Mouse (Mus musculus) ES-Bruce4 (cell line): ENCODE results near the gene Tmem247. TPM values are rescaled to one million over a fixed set of nuclear protein-coding genes. Genes with fewer than 3 reads are reported as not detected.
A peak's percentile ranks its signal among the peaks of the same experiment; 100 is the strongest.

ENCODE experiments used
- H3K27ac ChIP-seq: 2 replicates; pipeline ENCODE4 v1.5.1; 2012; ENCODE audit warnings: low read length, inconsistent platforms; ENCODE audit not compliant: insufficient read depth
- H3K27me3 ChIP-seq: 2 replicates; pipeline ENCODE4 v1.6.1; 2012; ENCODE audit warnings: mild to moderate bottlenecking, low read length, inconsistent platforms; ENCODE audit not compliant: control insufficient read depth, poor library complexity, insufficient read depth, severe bottlenecking
- H3K36me3 ChIP-seq: 2 replicates; pipeline ENCODE4 v1.6.1; 2012; ENCODE audit warnings: inconsistent platforms, mild to moderate bottlenecking, low read length, moderate library complexity; ENCODE audit not compliant: control insufficient read depth, poor library complexity, insufficient read depth, severe bottlenecking
- H3K4me1 ChIP-seq: one replicate; pipeline ENCODE4 v1.8.1; 2011; ENCODE audit warnings: low read length; ENCODE audit not compliant: control insufficient read depth, insufficient read depth
- H3K4me3 ChIP-seq: 2 replicates; pipeline ENCODE4 v1.5.1; 2011; ENCODE audit warnings: low read depth, mild to moderate bottlenecking, low read length
- H3K9ac ChIP-seq: 2 replicates; pipeline ENCODE4 v1.6.1; 2012; ENCODE audit warnings: low read depth, mild to moderate bottlenecking, inconsistent platforms; ENCODE audit not compliant: poor library complexity, severe bottlenecking
- H3K9me3 ChIP-seq: replicated peaks from 2 replicates; pipeline ENCODE4 v1.6.1; 2012; ENCODE audit warnings: mild to moderate bottlenecking, low read length, inconsistent platforms; ENCODE audit not compliant: control insufficient read depth, poor library complexity, insufficient read depth, severe bottlenecking
- CTCF ChIP-seq: IDR thresholded peaks from one replicate; pipeline ENCODE4 v1.8.1; 2011; ENCODE audit warnings: low read depth, low read length
- EP300 ChIP-seq: IDR thresholded peaks from 2 replicates; pipeline ENCODE4 v1.6.1; 2011; ENCODE audit warnings: low read depth, low read length; ENCODE audit not compliant: insufficient read depth
- POLR2A ChIP-seq: IDR thresholded peaks from one replicate; pipeline ENCODE4 v1.8.1; 2011; ENCODE audit warnings: low read length; ENCODE audit not compliant: insufficient read depth
- polyA plus RNA-seq: library from polyadenylated mRNA; stranded (reverse); fragments of >200 nt; gene quantifications from 2 replicates; pipeline ENCODE4 v1.2.4, GENCODE M21; 2011; ENCODE audit warnings: low read depth; ENCODE audit not compliant: missing spikeins, insufficient read depth, insufficient read length

Gene Tmem247
- polyA plus RNA-seq, 1 experiment: not detected

GRCm38 (mm10) chr17:86962297-86962893 lies 45.2 kb downstream of the Tmem247 start:
- Histone ChIP-seq H3K9me3 (no peaks in the 10 kb centered on the region), H3K9ac (peak overlapping the region; percentile 94), H3K4me3 (peak overlapping the region; percentile 82), H3K4me1 (peaks cover 3% of the 10 kb centered on the region), H3K36me3 (no peaks in the 10 kb centered on the region), H3K27me3 (no peaks in the 10 kb centered on the region), H3K27ac (no peak overlapping the region)
- TF ChIP-seq POLR2A (no peak), EP300 (no peak), CTCF (peak; percentile 60)

- H3K4me3 ChIP-seq: peak within 1 kb of the TSS; percentile 91
- H3K36me3 ChIP-seq: no peaks in the 10 kb centered on the region
- no peaks in the 10 kb centered on the region for H3K27me3 ChIP-seq
- no peaks in the 10 kb centered on the region for H3K9me3 ChIP-seq
- no peak within 1 kb of the TSS for H3K27ac ChIP-seq
- peaks cover 3% of the 10 kb centered on the region for H3K4me1 ChIP-seq
- H3K9ac ChIP-seq: peak within 1 kb of the TSS; percentile 94
- TF ChIP-seq CTCF (no peak), EP300 (no peak), POLR2A (no peak)
These were observed 45.9 kb downstream of the Tmem247 start, which contains the start of gene Rhoq for GRCm38 (mm10) chr17:86962894-86963585. Gene Rhoq, plus strand, starts transcription at chr17:86963082.

- TF ChIP-seq EP300 (no peak), CTCF (no peak), POLR2A (no peak)
These were observed 46.4 kb downstream of the Tmem247 start for GRCm38 (mm10) chr17:86963586-86963902.

GRCm38 (mm10) chr17:86964041-86964440 lies 46.9 kb downstream of the Tmem247 start:
- Histone ChIP-seq H3K4me3 (peak overlapping the region; percentile 91), H3K27ac (no peak overlapping the region), H3K36me3 (no peaks in the 10 kb centered on the region), H3K9ac (peak overlapping the region; percentile 94), H3K27me3 (no peaks in the 10 kb centered on the region), H3K4me1 (peaks cover 6% of the 10 kb centered on the region), H3K9me3 (no peaks in the 10 kb centered on the region)
- TF ChIP-seq POLR2A (no peak), CTCF (no peak), EP300 (no peak)

More at GRCm38 (mm10) chr17:86963586-86963902, 46.4 kb downstream of the Tmem247 start:
- H3K4me1 ChIP-seq: peaks cover 4% of the 10 kb centered on the region
- H3K27ac ChIP-seq: no peak overlapping the region
- peak overlapping the region; percentile 94 for H3K9ac ChIP-seq
- no peaks in the 10 kb centered on the region for H3K9me3 ChIP-seq
- no peaks in the 10 kb centered on the region for H3K36me3 ChIP-seq
- H3K27me3 ChIP-seq: no peaks in the 10 kb centered on the region
- peak overlapping the region; percentile 91 for H3K4me3 ChIP-seq

GRCm38 (mm10) chr17:86964502-86964901 lies 47.4 kb downstream of the Tmem247 start:
- H3K9ac ChIP-seq: peak overlapping the region; percentile 94
- no peaks in the 10 kb centered on the region for H3K9me3 ChIP-seq
- H3K27ac ChIP-seq: peak overlapping the region; percentile 18; the same call in 1 of the 2 replicates
- H3K27me3 ChIP-seq: no peaks in the 10 kb centered on the region
- peak overlapping the region; percentile 91 for H3K4me3 ChIP-seq
- peaks cover 6% of the 10 kb centered on the region for H3K4me1 ChIP-seq
- no peaks in the 10 kb centered on the region for H3K36me3 ChIP-seq
- TF ChIP-seq CTCF (no peak), POLR2A (no peak), EP300 (no peak)

GRCm38 (mm10) chr17:86965121-86965520 lies 48.0 kb downstream of the Tmem247 start:
- Histone ChIP-seq H3K4me1 (peaks cover 6% of the 10 kb centered on the region), H3K36me3 (no peaks in the 10 kb centered on the region), H3K27ac (0 out of 2 replicates have a peak overlapping the region, but pooled peaks have one; percentile 18), H3K4me3 (peak overlapping the region; percentile 32; the same call in 1 of the 2 replicates), H3K9ac (0 out of 2 replicates have a peak overlapping the region, but pooled peaks have one; percentile 22), H3K9me3 (no peaks in the 10 kb centered on the region), H3K27me3 (no peaks in the 10 kb centered on the region)
- TF ChIP-seq EP300 (no peak), POLR2A (no peak), CTCF (no peak)
